Mouse (Mus musculus) E14TG2a.4 (cell line): ENCODE measurements around the gene Ccdc51.

Source experiments
- CTCF ChIP-seq: conservative IDR thresholded peaks from 2 replicates; pipeline ENCODE4 v1.5.1; 2014; ENCODE audit warnings: low read length
- NANOG ChIP-seq: IDR thresholded peaks from 2 replicates; pipeline ENCODE4 v1.6.1; 2014; ENCODE audit warnings: borderline replicate concordance, low read length, mixed read lengths
- POU5F1 ChIP-seq: IDR thresholded peaks from 2 replicates; pipeline ENCODE4 v1.6.1; 2014; ENCODE audit warnings: low read length, borderline replicate concordance

- TF ChIP-seq CTCF (no peak), NANOG (no peak), POU5F1 (no peak)
These were observed 16.1 kb downstream of the Ccdc51 start for GRCm38 (mm10) chr9:109098366-109098765.
